Mouse (Mus musculus): ENCODE results near the gene Slfn14. TPM values are rescaled to one million over a fixed set of nuclear protein-coding genes. Genes with fewer than 3 reads are reported as not detected.

Gene Slfn14
- polyA plus RNA-seq, 1 experiment from 2014 or later = 0.08 TPM

GRCm38 (mm10) chr11:83225371-83225960 is 61.1 kb downstream of the Slfn14 start:
- no peaks in the 10 kb centered on the region for H3K36me3 ChIP-seq (ENCODE audit: insufficient read depth, low read length)
- no peak overlapping the region for H3K9ac ChIP-seq (ENCODE audit: low read depth, low read length)
- no peak overlapping the region for H3K4me3 ChIP-seq (replicated peaks; ENCODE audit: low read depth, low read length)
- ATAC-seq (replicated peaks; ENCODE audit: low FRiP score, low read depth) (no peak), DNase-seq (ENCODE audit: low spot score) (no peak)
- TF ChIP-seq CTCF (IDR thresholded peaks at IDR 0.05; ENCODE audit: low read depth) = no peak
- no peaks in the 10 kb centered on the region for H3K4me1 ChIP-seq (replicated peaks; ENCODE audit: insufficient read depth, low read length)
- no peak overlapping the region for H3K27ac ChIP-seq
- no peaks in the 10 kb centered on the region for H3K9me3 ChIP-seq (replicated peaks; ENCODE audit: low read length)
- no peak overlapping the region for H3K4me2 ChIP-seq (ENCODE audit: low read length)
- H3K27me3 ChIP-seq (ENCODE audit: insufficient read depth, low read length) = no peaks in the 10 kb centered on the region
- 92% methylated on average over 9 of the region's 9 CpGs for WGBS

Other genes with a start within 250 kb of the Slfn14 start
- 12.7 and 16.3 TPM in 2 replicates for gene Slfn2, start 221.6 kb downstream of the Slfn14 start, polyA plus RNA-seq (2015; fragmentation: Nextera tagmentation; extraction: Ambion mirVana)
- gene Slfn1, start 169.9 kb downstream of the Slfn14 start, polyA plus RNA-seq (2015; fragmentation: Nextera tagmentation; extraction: Ambion mirVana) = 0.66 and 0.91 TPM in 2 replicates
- gene Slfn4, start 111.5 kb downstream of the Slfn14 start, polyA plus RNA-seq (2015; fragmentation: Nextera tagmentation; extraction: Ambion mirVana) = 0.29 and 0.36 TPM in 2 replicates
- 1.8 and 2.3 TPM in 2 replicates for gene Slfn3, start 95.4 kb downstream of the Slfn14 start, polyA plus RNA-seq (2015; fragmentation: Nextera tagmentation; extraction: Ambion mirVana)
- gene Ap2b1, start 12.3 kb upstream of the Slfn14 start, polyA plus RNA-seq (2015; fragmentation: Nextera tagmentation; extraction: Ambion mirVana) = 42.4 and 45.1 TPM in 2 replicates
- 12.2 and 12.7 TPM in 2 replicates for gene Pex12, start 15.9 kb upstream of the Slfn14 start, polyA plus RNA-seq (2015; fragmentation: Nextera tagmentation; extraction: Ambion mirVana)
- gene Rasl10b, start 122.4 kb upstream of the Slfn14 start, polyA plus RNA-seq (2015; fragmentation: Nextera tagmentation; extraction: Ambion mirVana) = 0.38 and 0.49 TPM in 2 replicates
- not detected in 2 replicates for gene Gas2l2, start 142.7 kb upstream of the Slfn14 start, polyA plus RNA-seq (2015; fragmentation: Nextera tagmentation; extraction: Ambion mirVana)
- 0.22 TPM in 1 of 2 replicates, not detected in the other for gene 1700020L24Rik, start 151.0 kb upstream of the Slfn14 start, polyA plus RNA-seq (2015; fragmentation: Nextera tagmentation; extraction: Ambion mirVana)
- 1.9 and 2.2 TPM in 2 replicates for gene Mmp28, start 176.3 kb upstream of the Slfn14 start, polyA plus RNA-seq (2015; fragmentation: Nextera tagmentation; extraction: Ambion mirVana)
- gene Taf15, start 186.4 kb upstream of the Slfn14 start, polyA plus RNA-seq (2015; fragmentation: Nextera tagmentation; extraction: Ambion mirVana) = 5.7 and 6.7 TPM in 2 replicates
- not detected in 2 replicates for gene Heatr9, start 235.4 kb upstream of the Slfn14 start, polyA plus RNA-seq (2015; fragmentation: Nextera tagmentation; extraction: Ambion mirVana)
- gene Ccl5, start 243.8 kb upstream of the Slfn14 start, polyA plus RNA-seq (2015; fragmentation: Nextera tagmentation; extraction: Ambion mirVana) = 0.47 and 0.79 TPM in 2 replicates

All from kidney, postnatal 0 days (tissue).